Mouse (Mus musculus): Measurements from ENCODE around the gene Aox2.

Gene Aox2

DNA sequence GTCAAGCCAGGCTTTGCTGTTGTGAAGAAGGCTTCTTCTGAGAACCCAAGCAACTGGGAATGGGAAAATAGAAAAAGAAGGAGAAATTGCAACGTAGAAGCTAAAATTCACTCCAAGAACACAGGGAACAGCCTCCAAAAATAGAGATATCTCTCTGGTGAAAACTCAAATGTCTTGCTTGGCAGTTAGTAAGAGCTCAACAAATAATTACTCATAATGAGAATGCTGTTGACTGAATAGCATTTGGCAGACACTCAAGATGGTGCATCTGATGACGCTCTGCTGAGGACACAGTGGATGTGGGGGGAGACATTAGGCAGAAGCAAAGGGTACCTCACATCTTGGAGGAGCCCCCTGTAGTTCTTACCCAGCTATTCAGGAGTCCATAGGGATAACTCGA, 10.0 kb downstream of the Aox2 start:
- DNase-seq (ENCODE audit: extremely low spot score, low spot score) = no peak

DNA sequence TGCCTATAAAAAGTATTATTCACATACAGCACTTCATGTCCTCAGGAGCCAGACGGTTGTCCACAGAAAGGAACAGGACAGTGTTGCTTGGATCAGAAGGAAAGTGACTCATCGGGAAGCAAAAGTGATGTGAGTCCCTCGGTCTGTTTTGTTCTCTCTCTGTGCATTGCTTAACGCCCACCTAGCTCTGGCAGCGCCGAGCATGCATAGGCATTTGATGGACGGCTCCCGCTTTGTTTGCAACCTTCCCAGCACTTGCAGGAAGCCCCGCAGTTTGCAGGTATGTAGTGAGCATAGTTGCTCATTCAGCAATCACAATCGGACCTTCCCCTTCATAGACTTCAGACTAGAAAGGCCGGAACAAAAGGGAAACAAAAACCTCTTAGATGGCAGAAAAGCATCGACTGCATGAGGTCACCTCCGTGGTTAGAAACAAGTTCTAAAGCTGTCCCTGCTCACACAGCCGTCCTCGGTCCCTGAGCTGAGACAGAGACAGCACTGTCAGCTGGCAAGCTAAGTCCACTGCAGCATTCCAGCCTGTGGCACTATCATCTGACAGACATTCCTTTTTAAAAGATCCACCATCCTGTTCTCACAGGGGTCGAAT, 11.8 kb downstream of the Aox2 start:
- no peak for DNase-seq (ENCODE audit: extremely low spot score, low spot score)

DNA sequence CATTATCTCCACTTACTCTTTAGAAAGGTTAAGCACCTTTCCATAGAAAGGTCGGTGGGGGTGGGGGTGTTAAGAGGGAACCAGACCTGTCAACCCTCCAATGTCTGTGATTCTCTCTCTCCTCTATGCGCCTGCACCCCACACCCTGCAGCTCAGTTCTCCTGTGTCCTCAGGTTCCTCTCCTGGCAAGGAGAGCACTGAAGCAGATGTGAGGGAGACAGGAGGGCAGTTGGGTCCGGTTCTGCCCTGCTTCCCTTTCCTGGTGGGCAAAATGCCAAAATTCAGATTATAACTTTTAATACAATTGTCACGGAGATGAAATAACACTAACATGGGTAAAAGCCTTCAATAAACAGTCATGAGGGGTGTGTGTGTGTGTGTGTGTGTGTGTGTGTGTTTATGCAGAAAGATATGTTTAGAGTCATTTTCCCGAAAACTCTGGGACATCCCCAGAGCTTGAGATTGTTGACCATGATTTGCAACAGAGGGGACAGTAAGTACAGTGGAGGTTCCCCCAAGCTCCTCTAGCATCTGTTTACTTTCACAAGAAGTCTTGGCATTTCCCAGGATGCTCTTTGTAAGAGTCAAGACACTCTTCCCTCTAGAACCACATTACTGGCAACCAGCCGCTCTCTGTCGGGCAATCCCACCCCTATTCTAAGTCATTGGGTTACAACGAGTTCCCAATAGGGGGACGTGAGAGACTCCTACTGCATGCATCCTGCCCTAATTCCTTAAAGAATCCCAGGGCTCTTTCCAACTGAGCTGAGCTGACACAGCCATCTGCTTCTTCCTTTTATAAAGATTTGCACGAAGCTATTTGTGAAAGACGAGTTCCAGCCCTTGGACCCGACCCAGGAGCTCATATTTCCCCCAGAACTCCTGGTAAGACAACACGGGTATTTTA, 13.5 kb downstream of the Aox2 start:
- no peak for DNase-seq (ENCODE audit: extremely low spot score, low spot score)

DNA sequence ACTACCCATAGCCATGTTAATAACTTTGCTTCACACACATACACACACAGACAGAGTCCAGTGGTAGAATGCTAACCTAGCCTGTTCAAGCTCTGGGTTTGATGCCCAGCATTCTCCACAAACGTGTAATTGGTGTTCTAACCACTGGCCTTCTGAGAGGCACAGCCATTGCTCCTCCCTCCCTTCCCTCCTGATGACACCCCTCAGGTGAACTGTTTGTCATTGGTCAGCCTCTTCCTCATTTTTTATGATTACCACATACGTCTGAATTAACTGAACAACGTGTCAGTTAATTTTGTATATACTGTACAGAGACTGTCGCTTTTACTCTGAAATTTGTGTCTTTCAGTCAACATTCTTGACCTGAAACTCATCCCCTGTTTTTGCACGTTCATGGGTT, 16.6 kb downstream of the Aox2 start:
- DNase-seq (ENCODE audit: extremely low spot score, low spot score) = no peak

DNA sequence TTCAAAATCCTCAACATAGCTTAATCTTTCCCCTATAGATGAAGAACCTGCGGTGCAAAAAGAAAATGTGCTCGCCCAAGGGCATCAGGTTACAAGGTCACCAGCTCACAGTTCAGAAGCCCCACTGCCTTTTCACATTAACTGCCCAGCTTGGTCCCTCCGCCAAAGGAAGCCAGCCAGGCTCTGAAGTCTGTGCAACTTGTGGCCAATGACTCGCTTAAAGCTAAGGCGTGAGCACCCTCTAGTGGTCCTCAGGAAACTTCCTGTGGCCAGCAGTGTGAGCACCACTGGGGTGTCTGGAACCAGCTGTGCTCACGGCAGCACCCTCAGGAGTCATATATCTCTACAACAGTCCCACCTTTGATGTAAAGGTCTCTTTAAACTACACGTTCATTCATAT, 18.2 kb downstream of the Aox2 start:
- peak; percentile 66 for DNase-seq (ENCODE audit: extremely low spot score, low spot score)

DNA sequence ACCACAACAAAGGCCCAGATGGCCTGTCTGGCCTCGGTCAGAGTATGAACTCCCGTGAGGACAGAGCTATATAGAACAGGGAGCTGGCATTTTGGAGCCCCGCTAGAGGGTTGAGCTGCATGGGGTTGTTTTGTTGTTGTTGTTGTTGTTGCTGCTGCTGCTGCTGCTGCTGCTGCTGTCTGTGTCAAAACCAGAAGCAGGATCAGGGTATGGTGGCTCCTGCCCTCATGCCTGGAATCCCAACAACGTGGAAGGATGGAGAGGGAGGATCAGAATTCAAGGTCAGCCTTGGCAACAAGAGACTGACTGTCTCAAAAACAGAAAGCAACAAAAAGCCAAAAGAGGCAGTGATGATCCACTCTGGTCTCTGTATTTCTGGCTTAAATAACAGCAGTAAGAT, 18.7 kb downstream of the Aox2 start:
- no peak for DNase-seq (ENCODE audit: extremely low spot score, low spot score)

DNA sequence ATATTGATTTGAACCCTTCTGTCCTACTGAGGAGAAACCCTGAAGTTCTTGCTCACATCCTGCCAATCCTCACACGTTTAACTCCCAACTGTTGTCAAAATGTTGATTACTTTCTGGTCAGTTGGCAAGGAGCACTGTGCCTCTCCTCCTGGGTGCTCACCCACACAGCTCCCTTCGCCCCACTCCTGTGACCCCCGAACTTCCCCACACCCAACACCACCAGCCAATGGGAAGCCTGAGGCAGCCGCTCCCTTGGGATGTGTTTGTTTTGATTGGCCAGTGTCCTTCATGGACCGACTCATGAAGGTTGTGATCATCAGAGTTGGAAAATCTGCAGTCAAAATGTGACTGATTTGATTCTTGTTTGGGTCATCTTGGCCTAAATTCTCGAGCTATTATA, 20.2 kb downstream of the Aox2 start:
- no peak for DNase-seq (ENCODE audit: extremely low spot score, low spot score)

DNA sequence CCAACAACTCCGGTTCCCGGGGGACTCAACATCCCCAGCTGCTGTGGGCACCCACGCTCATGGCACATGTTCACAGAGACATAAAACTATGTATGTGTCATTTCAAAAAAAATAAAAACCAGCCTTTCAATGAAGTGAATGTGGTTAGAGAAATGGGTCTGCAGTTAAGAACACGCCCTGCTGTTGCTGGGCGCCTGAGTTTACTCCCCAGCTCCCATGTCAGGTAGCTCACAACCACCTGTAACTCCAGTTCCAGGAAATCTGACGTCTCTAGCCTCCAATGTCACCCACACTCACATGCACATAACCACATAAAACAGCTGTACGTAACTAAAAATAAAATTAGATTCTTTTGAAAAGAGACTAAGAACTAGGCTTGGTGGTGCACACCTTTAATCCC, 22.9 kb downstream of the Aox2 start:
- no peak for DNase-seq (ENCODE audit: extremely low spot score, low spot score)

DNA sequence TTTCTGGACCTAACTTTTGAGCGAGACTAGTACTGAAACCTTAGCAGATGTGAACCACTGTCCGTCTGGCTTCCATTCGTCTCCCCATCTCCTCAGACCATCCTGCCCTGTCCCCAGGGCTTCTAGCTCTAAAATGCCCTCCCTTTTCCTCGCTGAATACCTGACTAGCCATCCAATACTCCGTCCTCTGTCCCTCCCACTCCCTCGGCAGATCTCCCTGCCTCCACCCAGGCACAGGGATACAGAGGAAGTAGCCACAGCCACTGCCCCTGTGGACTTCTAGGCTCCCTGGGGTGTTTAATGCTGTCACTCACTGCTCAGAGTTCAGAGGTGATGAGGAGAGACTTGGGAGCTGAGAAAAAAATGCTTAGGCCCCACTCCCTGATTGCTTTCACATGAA, 23.9 kb downstream of the Aox2 start:
- no peak for DNase-seq (ENCODE audit: extremely low spot score, low spot score)

DNA sequence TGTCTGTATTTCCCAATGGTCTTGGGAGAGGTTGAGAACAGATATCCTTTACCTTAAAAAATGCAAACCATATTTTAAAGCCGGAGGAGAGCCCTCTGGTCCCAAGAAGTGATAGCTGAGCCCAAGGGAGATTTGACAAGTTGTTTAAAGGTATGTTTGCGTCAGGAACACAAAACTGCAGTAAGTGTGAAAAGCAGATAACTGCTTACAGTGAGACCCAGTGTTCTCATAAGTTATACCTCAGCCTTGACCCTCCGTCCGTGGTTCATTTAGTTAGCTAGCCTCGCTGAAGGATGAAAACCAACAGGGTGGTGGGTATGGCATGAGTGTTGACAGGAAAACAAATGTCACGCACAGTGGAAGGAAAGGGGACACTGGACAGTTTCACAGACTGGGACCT, 24.9 kb downstream of the Aox2 start:
- DNase-seq (ENCODE audit: extremely low spot score, low spot score) = no peak

DNA sequence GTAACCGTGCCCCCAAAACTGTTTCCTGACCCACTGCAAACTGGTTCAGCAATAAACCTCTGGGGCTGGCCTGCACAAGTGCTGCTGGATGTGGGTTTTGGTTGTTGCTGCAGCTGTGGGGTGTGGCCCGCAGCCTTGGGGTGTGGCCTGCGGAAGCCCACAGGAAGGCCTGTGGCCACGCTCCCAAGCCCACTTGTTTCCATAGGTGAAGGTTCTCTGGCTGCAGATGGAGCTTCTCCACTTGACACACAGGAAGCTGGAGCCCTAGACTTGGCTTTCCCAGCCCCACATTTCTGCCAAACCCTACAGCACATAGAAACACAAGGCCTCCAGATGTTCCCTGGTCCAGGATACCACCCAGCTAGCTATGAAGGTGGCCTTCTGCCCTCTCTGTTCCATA, 25.6 kb downstream of the Aox2 start:
- no peak for DNase-seq (ENCODE audit: extremely low spot score, low spot score)

DNA sequence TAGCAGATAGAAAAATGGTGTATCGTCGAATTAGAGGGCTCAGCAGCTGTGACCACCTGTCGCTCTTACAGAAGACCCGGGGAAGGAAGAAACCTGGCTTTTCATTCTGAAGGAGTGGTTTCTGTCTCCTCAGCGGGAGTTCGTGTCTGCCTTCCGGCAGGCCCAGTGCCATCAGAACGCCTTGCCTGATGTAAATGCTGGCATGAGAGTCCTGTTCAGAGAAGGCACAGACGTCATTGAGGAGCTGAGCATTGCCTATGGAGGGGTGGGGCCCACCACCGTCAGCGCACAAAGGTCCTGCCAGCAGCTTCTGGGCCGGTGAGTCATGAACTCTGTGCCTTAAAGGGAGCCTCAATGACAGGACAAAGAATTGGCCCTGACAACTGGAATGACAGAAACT, 26.2 kb downstream of the Aox2 start:
- no peak for DNase-seq (ENCODE audit: extremely low spot score, low spot score)

DNA sequence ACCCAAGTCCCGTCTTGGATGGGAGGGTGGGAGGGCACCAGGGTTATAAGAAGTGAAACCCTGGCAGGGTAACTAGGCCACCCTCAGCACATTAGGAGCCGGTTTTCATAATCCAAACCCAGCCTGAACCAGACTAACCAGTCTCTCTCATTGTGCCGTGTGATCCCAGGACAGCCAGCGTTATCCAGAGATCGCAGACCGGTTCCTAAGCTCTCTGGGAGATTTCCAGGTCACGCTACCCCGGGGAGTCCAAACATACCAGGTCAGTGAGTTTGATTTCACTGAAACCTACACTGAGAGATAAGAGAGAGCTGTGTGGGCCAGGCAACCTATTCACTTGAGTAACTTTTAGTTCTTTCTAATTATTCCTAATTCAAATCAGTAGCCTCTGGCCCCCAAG, 29.1 kb downstream of the Aox2 start:
- no peak for DNase-seq (ENCODE audit: extremely low spot score, low spot score)

DNA sequence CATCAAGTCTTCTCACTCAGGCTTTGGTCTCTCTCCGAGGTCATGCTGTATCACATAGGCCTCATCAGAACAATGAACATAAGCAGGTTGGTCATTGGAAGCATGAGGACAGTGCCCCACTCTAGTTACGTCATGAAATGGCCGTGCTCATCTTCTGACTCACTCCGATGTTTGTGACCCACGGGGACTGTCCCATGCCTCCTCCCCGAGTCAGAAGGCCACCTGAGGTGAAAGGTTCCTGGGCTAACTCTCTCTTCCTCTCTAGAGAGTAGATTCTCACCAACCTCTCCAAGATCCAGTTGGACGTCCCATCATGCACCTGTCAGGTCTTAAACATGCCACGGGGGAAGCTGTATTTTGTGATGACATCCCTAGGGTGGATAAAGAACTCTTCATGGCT, 30.5 kb downstream of the Aox2 start:
- no peak for DNase-seq (ENCODE audit: extremely low spot score, low spot score)

DNA sequence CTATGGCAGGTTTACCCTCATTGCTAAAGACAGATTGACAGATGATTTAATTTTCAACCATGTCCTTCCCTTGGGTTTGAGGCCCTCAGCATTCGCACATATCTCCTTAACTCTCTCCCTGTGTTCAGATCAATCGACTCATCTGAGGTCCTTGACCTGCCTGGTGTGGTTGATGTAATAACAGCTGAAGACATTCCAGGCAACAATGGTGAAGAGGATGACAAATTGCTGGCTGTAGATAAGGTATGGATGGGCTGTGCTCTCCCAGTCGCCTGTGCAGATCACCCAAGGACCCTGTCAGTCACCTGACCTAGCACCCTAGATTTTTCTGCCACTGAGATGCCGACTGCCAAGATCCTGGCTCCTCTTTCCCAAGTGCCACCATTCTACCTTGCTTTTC, 31.7 kb downstream of the Aox2 start:
- DNase-seq (ENCODE audit: extremely low spot score, low spot score) = no peak

DNA sequence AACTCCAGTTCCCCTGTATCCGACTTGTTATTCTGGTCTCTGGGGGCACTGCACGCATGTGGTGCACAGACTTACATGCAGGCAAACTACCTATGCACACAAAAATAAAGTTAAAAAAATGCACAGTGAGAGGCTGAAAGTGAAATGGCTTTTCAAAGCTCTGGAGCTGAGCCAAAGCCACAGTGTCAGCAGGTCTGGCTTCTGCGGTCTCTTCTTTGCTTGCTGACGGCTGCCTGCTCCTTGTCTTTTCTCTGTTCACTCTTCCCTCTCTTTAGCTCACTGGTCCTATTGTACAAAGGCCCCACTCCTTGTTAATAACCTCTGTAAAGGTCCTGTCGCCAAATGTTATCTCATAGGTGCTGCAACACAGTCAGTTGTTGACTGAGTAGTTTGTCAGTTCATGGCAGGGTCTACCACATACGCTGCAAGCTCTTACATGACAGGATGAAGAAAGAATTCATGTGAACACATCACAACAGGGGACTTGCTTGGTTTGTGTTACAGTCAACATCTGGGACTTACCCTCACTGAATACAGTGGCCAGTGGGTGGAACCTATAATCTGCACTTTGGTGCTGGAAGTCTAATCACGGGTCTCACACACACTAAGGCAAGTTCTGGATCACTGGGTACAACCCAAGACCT, 33.2 kb downstream of the Aox2 start:
- DNase-seq (ENCODE audit: extremely low spot score, low spot score) = no peak

DNA sequence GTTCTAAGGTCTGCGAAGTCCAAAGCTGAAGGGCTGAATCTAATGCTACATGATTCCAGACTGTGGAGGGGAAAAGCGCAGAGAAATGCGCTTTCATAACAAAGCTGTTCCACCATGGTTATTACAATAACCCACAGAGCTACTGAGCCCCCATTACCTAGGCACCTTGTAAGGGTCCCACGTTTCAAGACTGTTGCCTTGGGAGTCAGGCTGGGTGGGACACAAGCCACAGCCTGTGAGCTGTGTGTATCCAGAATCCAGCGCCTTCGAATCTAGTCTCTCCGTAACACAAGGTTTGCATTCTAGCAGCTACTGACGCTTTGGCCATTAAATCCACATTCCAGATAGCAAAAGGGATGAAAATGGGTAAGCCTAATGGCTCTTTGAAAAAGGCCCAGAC, 35.0 kb downstream of the Aox2 start:
- no peak for DNase-seq (ENCODE audit: extremely low spot score, low spot score)

DNA sequence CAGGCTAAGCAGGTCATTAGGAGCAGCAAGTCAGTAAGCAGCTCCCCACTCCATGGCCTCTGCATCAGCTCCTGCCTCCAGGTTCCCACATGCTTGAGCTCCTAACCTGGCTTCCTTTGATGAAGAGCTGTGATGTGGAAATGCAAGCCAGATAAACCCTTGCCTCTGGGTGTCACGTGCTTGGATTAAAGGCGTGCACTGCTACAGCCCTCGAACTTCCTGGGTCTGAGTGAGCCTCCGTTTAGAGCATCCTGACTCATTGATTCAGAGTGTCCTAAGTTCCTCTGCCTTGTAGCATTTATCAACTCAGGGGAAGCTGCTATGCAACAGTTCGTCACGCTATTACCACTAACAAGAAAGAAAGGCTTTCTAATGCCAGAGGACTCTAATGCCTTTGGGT, 37.4 kb downstream of the Aox2 start:
- no peak for DNase-seq (ENCODE audit: extremely low spot score, low spot score)

DNA sequence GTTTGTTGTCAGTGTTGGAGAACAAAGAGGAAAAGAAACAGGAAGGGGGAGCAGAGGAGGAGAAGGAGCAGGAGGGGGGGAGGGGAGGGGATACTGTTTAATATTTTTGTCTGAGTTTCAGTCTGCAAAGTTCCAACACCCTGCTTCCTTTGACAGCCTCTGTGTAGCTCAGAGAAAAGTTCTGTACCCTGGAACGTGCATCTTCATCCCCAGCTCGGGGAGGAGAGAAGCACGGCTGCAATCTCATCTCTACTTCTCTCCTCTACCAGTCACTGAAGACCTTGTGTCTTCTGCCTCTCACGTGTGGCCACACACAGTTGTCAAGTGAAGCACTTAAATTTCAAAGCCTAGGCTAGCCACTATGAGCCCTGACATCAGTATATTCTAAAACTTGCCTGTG, 55.1 kb downstream of the Aox2 start:
- no peak for DNase-seq (ENCODE audit: extremely low spot score, low spot score)

DNA sequence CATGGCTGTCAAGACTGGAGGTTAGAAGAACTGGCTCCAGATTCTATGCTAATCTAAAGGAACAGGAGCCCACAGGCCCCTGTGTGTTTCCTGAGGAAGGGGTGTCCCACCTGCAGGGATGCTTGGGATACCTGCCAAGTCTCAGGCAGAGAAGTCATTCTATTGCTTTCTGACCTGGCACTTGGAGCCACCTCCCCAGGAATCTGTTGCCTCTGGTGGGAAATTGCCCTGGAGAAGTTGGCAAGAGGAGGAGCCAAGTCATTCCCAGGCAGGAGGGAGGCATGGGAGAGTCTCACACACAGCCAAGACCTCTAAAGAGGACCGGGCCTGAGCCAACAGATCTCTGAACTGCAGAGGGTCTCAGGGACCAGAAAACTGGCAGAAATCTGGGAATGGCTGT, 61.8 kb downstream of the Aox2 start:
- DNase-seq (ENCODE audit: extremely low spot score, low spot score) = no peak

DNA sequence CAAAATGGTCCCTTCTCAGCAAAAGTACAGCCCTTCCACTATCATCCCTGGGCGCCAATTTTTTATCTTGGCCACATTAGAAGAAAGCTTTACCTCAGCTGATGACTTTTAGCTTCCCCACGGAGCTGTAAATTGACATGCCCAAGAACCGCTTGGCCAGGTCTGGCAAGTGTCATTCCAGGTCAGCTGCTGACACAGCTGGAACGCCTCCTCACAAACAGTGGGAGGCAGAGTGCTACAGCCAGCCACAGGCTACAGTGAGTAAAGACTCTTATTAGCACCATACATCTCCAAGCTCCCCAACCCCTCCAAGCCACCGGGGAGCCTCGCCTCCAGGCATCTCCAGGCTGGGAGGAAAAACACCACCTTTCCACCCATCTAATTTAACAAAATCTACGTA, 63.5 kb downstream of the Aox2 start:
- no peak for DNase-seq (ENCODE audit: extremely low spot score, low spot score)

DNA sequence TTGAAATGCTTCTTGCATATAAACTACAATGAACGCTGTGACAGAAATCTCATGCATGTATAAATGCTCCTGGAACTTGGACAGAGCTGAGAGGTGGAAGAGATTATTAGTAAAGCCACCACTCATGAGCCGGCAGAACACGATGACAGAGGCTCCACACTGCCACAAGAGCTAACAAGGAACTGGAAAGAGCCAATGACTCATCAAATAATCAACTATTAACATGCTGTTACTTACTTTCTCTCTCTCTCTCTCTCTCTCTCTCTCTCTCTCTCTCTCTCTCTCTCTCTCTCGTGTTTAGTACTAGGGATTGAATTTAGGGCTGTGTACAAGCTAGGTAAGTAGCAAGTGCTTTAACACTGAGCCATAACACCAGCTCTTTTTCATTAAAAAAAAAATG, 65.7 kb downstream of the Aox2 start:
- no peak for DNase-seq (ENCODE audit: extremely low spot score, low spot score)

DNA sequence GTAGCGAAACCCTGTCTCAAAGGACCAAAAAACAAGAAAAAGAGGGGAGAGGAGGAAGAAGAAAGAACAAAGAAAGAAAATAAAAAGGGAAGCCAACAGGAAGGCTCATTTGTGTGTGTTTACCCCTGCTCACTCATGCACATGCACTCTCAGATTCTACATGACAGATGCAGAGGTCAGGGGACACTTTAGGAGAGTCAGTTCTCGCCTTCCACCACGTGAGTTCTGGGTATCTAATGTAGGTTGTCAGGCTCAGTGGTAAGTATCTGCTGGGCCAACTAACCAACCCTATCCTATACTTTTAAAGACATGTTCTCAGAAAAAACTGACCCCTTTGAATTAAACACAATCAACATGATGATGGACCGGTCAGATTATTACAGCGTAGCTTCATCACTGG, 66.4 kb downstream of the Aox2 start:
- DNase-seq (ENCODE audit: extremely low spot score, low spot score) = no peak
